Mouse (Mus musculus) MEL (cell line): Measurements from ENCODE around the gene Traf1. TPM values are rescaled to one million over a fixed set of nuclear protein-coding genes. Genes with fewer than 3 reads are reported as not detected.

Experiments used
- DNase-seq: peaks from one replicate; pipeline ENCODE4 v3.0.0; 2011; ENCODE audit warnings: low read depth, low spot score
- H3K27ac ChIP-seq: 2 replicates; pipeline ENCODE4 v1.5.1; 2012; ENCODE audit warnings: low read depth, mild to moderate bottlenecking, control low read depth, low read length, moderate library complexity; ENCODE audit not compliant: control insufficient read depth
- H3K27me3 ChIP-seq, 2 experiments: fragments of 150-350 bp in 1 of 2; sonication (generic) in 1 of 2; 2 replicates each; pipeline ENCODE4 v1.6.1; 2012; ENCODE audit warnings: low read length in 2 of 2, mild to moderate bottlenecking in 2 of 2, improper control_type of control experiment in 1 of 2, moderate library complexity in 1 of 2; ENCODE audit not compliant: insufficient read depth in 2 of 2, control insufficient read depth in 1 of 2
- H3K36me3 ChIP-seq, 2 experiments: 2 replicates each; pipeline ENCODE4 v1.6.1; 2012 to 2014; ENCODE audit warnings: low read length in 2 of 2, improper control_type of control experiment in 1 of 2, inconsistent platforms in 1 of 2, mild to moderate bottlenecking in 1 of 2; ENCODE audit not compliant: insufficient read depth in 2 of 2, control insufficient read depth in 1 of 2
- H3K4me1 ChIP-seq, 2 experiments: fragments of 150-350 bp in 1 of 2; sonication (generic) in 1 of 2; 2 replicates each; pipeline ENCODE4 v1.6.1; 2012; ENCODE audit warnings: low read length in 2 of 2, improper control_type of control experiment in 1 of 2, mild to moderate bottlenecking in 1 of 2; ENCODE audit not compliant: insufficient read depth in 2 of 2, control insufficient read depth in 1 of 2
- H3K4me3 ChIP-seq, 2 experiments: fragments of 150-350 bp in 1 of 2; sonication (generic) in 1 of 2; 2 replicates each; pipeline ENCODE4 v1.5.1; 2012; ENCODE audit warnings: low read depth in 2 of 2, low read length in 2 of 2, mild to moderate bottlenecking in 2 of 2, moderate library complexity in 2 of 2, control low read depth in 1 of 2, improper control_type of control experiment in 1 of 2; ENCODE audit not compliant: control insufficient read depth in 1 of 2, insufficient read depth in 1 of 2
- H3K79me2 ChIP-seq: 2 replicates; pipeline ENCODE4 v1.6.1; 2012; ENCODE audit warnings: mild to moderate bottlenecking, low read length, moderate library complexity; ENCODE audit not compliant: control insufficient read depth, poor library complexity, insufficient read depth
- H3K9ac ChIP-seq: 2 replicates; pipeline ENCODE4 v1.6.1; 2012; ENCODE audit warnings: low read depth, mild to moderate bottlenecking, control low read depth, low read length, moderate library complexity; ENCODE audit not compliant: control insufficient read depth, poor library complexity, severe bottlenecking
- H3K9me3 ChIP-seq: fragments of 150-350 bp; sonication (generic); replicated peaks from 2 replicates; pipeline ENCODE4 v1.6.1; 2012; ENCODE audit warnings: mild to moderate bottlenecking, low read length, improper control_type of control experiment, moderate library complexity; ENCODE audit not compliant: insufficient read depth
- BHLHE40 ChIP-seq: IDR thresholded peaks from 2 replicates; pipeline ENCODE4 v1.6.1; 2012; ENCODE audit warnings: low read depth, mild to moderate bottlenecking, inconsistent platforms, low read length, improper control_type of control experiment, borderline replicate concordance
- CHD1 ChIP-seq: IDR thresholded peaks from 2 replicates; pipeline ENCODE4 v1.6.1; 2012; ENCODE audit warnings: low read depth, mild to moderate bottlenecking, inconsistent platforms, low read length, improper control_type of control experiment
- EP300 ChIP-seq, 2 experiments: IDR thresholded peaks; 2 replicates each; pipeline ENCODE4 v1.6.1; 2011; ENCODE audit warnings: improper control_type of control experiment in 2 of 2, low read length in 2 of 2, low read depth in 1 of 2, mild to moderate bottlenecking in 1 of 2
- ETS1 ChIP-seq: IDR thresholded peaks from 2 replicates; pipeline ENCODE4 v1.6.1; 2012; ENCODE audit warnings: low read depth, mild to moderate bottlenecking, inconsistent platforms, low read length, improper control_type of control experiment, moderate library complexity
- HCFC1 ChIP-seq: IDR thresholded peaks from 2 replicates; pipeline ENCODE4 v1.6.1; 2012; ENCODE audit warnings: low read depth, mild to moderate bottlenecking, inconsistent platforms, low read length, improper control_type of control experiment, moderate library complexity
- MAFK ChIP-seq: IDR thresholded peaks from 2 replicates; pipeline ENCODE4 v1.6.1; 2011; ENCODE audit warnings: low read depth, mild to moderate bottlenecking, low read length, improper control_type of control experiment, borderline replicate concordance
- MAX ChIP-seq: IDR thresholded peaks from 2 replicates; pipeline ENCODE4 v1.6.1; 2011; ENCODE audit warnings: low read length, improper control_type of control experiment
- MAZ ChIP-seq: IDR thresholded peaks from 2 replicates; pipeline ENCODE4 v1.6.1; 2012; ENCODE audit warnings: low read depth, mild to moderate bottlenecking, inconsistent platforms, low read length, improper control_type of control experiment
- MYB ChIP-seq: IDR thresholded peaks from 2 replicates; pipeline ENCODE4 v1.6.1; 2011; ENCODE audit warnings: mild to moderate bottlenecking, low read depth, low read length, improper control_type of control experiment
- MYC ChIP-seq: IDR thresholded peaks from 2 replicates; pipeline ENCODE4 v1.6.1; 2011; ENCODE audit warnings: low read depth, mild to moderate bottlenecking, low read length, improper control_type of control experiment, moderate library complexity
- POLR2A ChIP-seq, 2 experiments: IDR thresholded peaks; 2 replicates each; pipeline ENCODE4 v1.6.1; 2011 to 2012; ENCODE audit warnings: low read length in 2 of 2, mild to moderate bottlenecking in 2 of 2, control low read depth in 1 of 2, improper control_type of control experiment in 1 of 2, low read depth in 1 of 2, moderate library complexity in 1 of 2; ENCODE audit not compliant: control insufficient read depth in 1 of 2, insufficient read depth in 1 of 2, poor library complexity in 1 of 2
- POLR2AphosphoS5 ChIP-seq: IDR thresholded peaks from 2 replicates; pipeline ENCODE4 v1.6.1; 2012; ENCODE audit warnings: low read depth, borderline replicate concordance, mild to moderate bottlenecking, inconsistent platforms, low read length, moderate library complexity, mixed read lengths
- RCOR1 ChIP-seq: IDR thresholded peaks from 2 replicates; pipeline ENCODE4 v1.6.1; 2012; ENCODE audit warnings: low read depth, mild to moderate bottlenecking, inconsistent platforms, low read length, improper control_type of control experiment
- SIN3A ChIP-seq: IDR thresholded peaks from 2 replicates; pipeline ENCODE4 v1.6.1; 2012; ENCODE audit warnings: low read length, improper control_type of control experiment, inconsistent platforms
- TAL1 ChIP-seq: IDR thresholded peaks from 2 replicates; pipeline ENCODE4 v1.6.1; 2012; ENCODE audit warnings: mild to moderate bottlenecking, inconsistent platforms, low read length, moderate library complexity, mixed read lengths
- TBP ChIP-seq: IDR thresholded peaks from 2 replicates; pipeline ENCODE4 v1.8.0; 2011; ENCODE audit warnings: low read depth, low read length, improper control_type of control experiment
- USF2 ChIP-seq, 2 experiments: IDR thresholded peaks; 2 replicates each; pipeline ENCODE4 v1.6.1; 2011 to 2012; ENCODE audit warnings: improper control_type of control experiment in 2 of 2, low read length in 2 of 2, borderline replicate concordance in 1 of 2, inconsistent platforms in 1 of 2, low read depth in 1 of 2, mild to moderate bottlenecking in 1 of 2; ENCODE audit not compliant: insufficient read depth in 1 of 2
- ZMIZ1 ChIP-seq: IDR thresholded peaks from 2 replicates; pipeline ENCODE4 v1.6.1; 2012; ENCODE audit warnings: low read depth, mild to moderate bottlenecking, inconsistent platforms, low read length, improper control_type of control experiment, moderate library complexity
- ZNF384 ChIP-seq: IDR thresholded peaks from 2 replicates; pipeline ENCODE4 v1.6.1; 2012; ENCODE audit warnings: low read depth, mild to moderate bottlenecking, inconsistent platforms, low read length, improper control_type of control experiment
- polyA plus RNA-seq, 2 experiments: library from polyadenylated mRNA; stranded (reverse) in 1 of 2; unstranded in 1 of 2; fragments of >175 nt in 1 of 2; fragments of >200 nt in 1 of 2; gene quantifications; 2 replicates each; pipeline versions ENCODE4 v1.2.1 to v1.2.4; 2012; ENCODE audit warnings: low replicate concordance in 2 of 2, low read depth in 1 of 2; ENCODE audit not compliant: insufficient read length in 2 of 2, insufficient read depth in 1 of 2, missing spikeins in 1 of 2
- total RNA-seq: library from RNA; depleted of rRNA; stranded (reverse); fragments of 300-350 nt; gene quantifications from 2 replicates; pipeline ENCODE4 v1.2.3, GENCODE M21; 2012

Traf1 gene
- total and polyA plus RNA-seq, 3 experiments = 0.03 to 0.04 TPM; not detected in 1

DNA sequence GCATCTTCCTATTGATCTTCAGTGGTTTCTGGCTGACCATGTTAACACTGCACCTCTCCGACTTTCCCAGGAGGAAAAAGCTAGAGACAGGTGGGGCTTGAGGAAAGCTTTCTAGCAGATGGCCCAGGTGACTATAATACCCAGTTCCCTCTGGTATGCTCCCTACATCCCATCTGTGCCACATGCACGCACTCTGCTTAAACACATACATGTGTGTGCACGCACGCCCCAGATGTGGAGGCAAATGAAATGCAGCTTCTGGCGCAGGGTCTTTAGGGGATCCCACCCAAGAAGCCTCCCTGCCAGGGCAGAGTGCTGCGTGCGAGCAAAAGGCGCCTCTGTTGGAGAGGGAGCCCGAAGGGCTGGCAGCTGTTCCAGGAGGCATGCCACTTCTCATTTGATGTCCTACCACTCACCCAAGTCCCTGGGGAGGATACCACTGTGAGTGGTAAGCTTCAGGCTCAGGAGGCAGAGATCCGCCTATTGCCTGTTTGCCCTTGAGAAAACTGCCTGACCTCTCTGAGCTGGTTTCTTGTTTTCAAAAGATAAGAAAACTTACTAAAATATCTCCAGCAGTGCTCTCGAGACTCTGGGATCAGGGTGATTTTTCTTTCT lies 20.4 kb downstream of the Traf1 start:
- H3K4me3 ChIP-seq = no peak overlapping the region
- H3K36me3 ChIP-seq = no peaks in the 10 kb centered on the region
- DNase-seq = no peak
- no peaks in the 10 kb centered on the region for H3K9me3 ChIP-seq
- H3K4me1 ChIP-seq = no peaks in the 10 kb centered on the region
- H3K9ac ChIP-seq = no peak overlapping the region
- no peak overlapping the region for H3K27ac ChIP-seq
- no peaks in the 10 kb centered on the region for H3K79me2 ChIP-seq
- no peak for TF ChIP-seq MAX
- peaks cover 6 to 13% of the 10 kb centered on the region in 2 experiments for H3K27me3 ChIP-seq

- Histone ChIP-seq H3K27ac (no peak overlapping the region), H3K36me3 (no peaks in the 10 kb centered on the region), H3K9ac (no peak overlapping the region), H3K79me2 (no peaks in the 10 kb centered on the region), H3K4me3 (no peak overlapping the region), H3K4me1 (no peaks in the 10 kb centered on the region), H3K27me3 (peaks cover 6 to 13% of the 10 kb centered on the region in 2 experiments), H3K9me3 (no peaks in the 10 kb centered on the region)
- TF ChIP-seq ZNF384 (no peak), RCOR1 (no peak), MYC (no peak), EP300 (IDR thresholded peaks at IDR 0.05; ENCODE audit: low read depth in 1 of 2, low read length in 2 of 2) (no peak), MAFK (no peak), USF2 (IDR thresholded peaks at IDR 0.05; ENCODE audit: borderline replicate concordance in 1 of 2, insufficient read depth in 1 of 2, low read depth in 1 of 2, low read length in 2 of 2) (no peak), HCFC1 (no peak), ZMIZ1 (no peak), POLR2AphosphoS5 (no peak), TBP (no peak), ETS1 (no peak), CHD1 (no peak), MAZ (no peak), TAL1 (no peak), POLR2A (IDR thresholded peaks at IDR 0.05; ENCODE audit: control insufficient read depth in 1 of 2, insufficient read depth in 1 of 2, low read depth in 1 of 2, low read length in 2 of 2, poor library complexity in 1 of 2) (no peak), MYB (no peak), SIN3A (no peak), BHLHE40 (no peak)
- DNase-seq = no peak
Measured at GRCm38 (mm10) chr2:34940246-34940645, 21.3 kb downstream of the Traf1 start.
